Mouse (Mus musculus): ENCODE measurements around the gene Tomm40l. TPM values are rescaled to one million over a fixed set of nuclear protein-coding genes. Genes with fewer than 3 reads are reported as not detected.
"Not testable (repeated sequence)": the region's sequence is repeated elsewhere in the genome, so short reads cannot be mapped to it uniquely, and the experiment has no call there.

Gene Tomm40l
- total RNA-seq, 2 experiments from 2014 or later, result 52.0 to 52.5 TPM

DNA sequence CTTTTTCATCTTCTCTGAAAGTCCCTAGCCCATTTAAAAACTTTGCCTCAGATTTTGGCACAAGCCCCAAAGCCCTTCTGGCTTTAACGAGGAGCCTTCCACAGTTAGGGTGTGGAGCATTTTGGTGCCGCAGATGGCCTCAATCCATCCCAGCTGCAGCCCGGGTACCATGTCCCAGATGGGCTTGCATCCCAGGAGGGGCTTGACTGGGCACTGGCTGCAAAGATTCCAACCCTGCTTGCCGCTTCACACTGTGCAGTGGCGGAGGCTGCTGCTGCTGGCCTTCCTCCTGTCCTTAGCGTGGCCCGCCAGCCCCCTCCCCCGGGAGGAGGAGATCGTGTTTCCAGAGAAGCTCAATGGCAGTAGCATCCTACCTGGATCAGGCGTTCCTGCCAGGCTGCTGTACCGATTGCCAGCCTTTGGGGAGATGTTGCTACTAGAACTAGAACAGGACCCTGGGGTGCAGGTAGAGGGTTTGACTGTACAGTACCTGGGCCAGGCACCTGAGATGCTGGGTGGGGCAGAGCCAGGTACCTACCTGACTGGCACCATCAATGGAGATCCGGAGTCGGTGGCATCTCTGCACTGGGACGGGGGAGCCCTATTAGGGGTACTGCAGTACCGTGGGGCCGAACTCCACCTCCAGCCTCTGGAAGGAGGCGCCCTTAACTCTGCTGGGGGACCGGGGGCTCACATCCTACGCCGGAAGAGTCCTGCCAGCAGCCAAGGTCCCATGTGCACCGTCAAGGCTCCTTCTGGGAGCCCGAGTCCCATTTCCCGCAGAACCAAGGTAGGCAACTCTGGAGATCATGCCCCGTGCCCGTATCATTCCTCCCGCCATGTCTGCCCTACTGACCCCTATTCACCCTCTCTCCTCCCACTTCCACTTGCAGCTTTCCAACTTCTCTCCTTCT is 28.6 kb upstream of the Tomm40l start, which contains the start of gene Ndufs2:
Ndufs2 (minus strand) TSS at position 709 of the 914 bp plus-strand sequence.
- DNase-seq, result peak; percentile 46

GRCm38 (mm10) chr1:171249913-171250600 is 27.7 kb upstream of the Tomm40l start, which contains the start of gene Adamts4:
TSS of gene Adamts4 (plus strand) at chr1:171250421.
- DNase-seq, result peak; percentile 45

DNA sequence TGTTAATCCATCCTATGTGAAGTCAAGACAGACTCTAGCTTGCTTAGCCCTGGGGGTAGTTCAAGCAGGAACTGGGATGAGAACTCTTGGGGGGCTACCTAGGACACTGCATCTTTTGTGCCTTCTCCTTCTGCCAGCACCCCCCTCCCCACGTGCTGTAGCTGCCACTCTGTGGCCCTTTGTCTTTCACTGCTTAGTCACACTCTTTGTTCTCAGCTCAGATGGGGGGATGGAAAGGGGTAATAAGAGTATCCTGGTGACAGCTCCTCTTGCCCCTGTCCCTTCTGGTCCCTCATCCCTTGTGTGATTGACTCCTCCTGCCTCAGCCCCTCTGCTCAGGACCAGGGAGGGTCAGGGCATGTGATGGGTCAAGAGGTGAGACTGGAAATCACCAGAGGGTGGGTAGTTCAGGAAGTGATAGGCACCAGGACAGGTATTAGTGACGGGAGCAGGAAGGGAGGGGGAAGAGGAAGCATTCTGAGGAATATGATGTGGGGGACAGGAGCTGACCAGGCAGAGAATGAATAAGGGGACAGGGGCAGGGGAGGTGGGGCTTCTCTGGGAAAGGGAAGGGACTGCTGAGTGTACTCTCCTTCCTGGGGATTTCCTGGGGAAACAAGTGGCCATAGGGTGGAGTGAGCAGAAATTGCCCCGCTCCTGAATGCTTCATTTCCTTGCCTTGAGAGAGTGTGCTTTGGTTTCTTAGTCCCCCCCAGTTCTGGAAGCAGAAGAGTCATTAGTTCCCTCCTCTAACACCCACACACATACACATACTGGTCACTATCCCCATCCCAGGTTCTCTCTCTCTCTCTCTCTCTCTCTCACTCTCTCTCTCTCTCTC is 26.3 kb upstream of the Tomm40l start:
- DNase-seq, result no peak

- DNase-seq, result no peak
Observed at GRCm38 (mm10) chr1:171247916-171248315, 25.6 kb upstream of the Tomm40l start.

GRCm38 (mm10) chr1:171247453-171247841 is 25.1 kb upstream of the Tomm40l start:
- no peak for DNase-seq

DNA sequence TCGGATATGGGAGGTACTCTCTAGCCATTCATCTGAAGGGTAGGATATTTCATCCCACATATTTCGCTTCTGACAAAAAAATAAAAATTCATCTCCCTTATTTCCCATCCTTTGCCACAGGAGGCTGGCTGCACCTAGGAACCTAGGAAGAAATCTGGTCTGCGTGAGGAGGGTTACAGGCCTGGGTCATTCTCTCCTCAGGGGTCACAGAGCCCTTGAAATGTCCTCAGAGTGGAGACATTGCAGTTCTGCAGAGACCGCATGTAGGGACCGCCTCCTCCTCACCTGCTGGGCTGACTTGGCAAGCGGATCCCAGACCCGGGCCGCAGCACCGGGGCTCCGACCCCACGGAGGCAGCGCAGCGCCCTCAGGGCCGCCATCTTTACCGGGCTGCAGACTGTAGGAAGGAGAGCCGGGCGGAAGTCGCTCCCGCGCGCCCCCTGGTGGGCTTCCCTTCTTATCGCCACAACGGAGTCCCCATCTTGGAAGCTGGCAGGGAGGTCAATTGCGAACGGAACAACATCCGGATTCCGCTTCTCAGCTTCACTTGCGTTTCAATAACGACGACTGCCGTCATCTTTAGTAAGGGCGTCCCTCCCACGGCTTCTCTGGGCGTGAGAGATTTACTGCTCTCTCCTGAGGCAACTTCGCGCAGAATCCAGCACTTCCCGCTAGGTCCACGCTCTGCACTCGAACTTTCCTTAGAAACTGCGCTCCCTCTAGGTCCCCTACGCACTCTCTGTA is 24.6 kb upstream of the Tomm40l start:
- peak; percentile 97 for DNase-seq

- DNase-seq, result no peak
Observed at GRCm38 (mm10) chr1:171245353-171245752, 23.0 kb upstream of the Tomm40l start.

DNA sequence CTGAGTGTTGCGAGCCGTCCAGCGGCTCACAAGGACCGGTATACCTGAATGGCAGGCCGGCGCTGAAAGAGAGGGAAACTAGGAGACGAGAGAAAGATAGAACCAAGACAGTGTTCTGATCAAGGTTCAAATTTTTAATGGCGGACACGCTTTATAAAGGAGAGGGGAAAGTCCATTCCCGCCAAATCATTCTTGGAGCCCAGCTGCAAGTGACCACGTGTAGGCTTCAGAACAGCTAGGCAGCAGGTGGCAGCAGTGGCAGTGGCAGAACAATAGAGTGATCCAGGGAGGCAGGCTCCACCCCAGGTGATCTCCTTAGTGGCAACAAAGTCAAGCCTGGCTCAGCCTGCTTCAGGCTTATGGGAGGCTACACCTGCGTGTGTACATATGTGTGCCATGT is 19.6 kb upstream of the Tomm40l start:
- DNase-seq, result not testable (repeated sequence)

- no peak for DNase-seq
Observed at GRCm38 (mm10) chr1:171240911-171241310, 18.6 kb upstream of the Tomm40l start.

DNA sequence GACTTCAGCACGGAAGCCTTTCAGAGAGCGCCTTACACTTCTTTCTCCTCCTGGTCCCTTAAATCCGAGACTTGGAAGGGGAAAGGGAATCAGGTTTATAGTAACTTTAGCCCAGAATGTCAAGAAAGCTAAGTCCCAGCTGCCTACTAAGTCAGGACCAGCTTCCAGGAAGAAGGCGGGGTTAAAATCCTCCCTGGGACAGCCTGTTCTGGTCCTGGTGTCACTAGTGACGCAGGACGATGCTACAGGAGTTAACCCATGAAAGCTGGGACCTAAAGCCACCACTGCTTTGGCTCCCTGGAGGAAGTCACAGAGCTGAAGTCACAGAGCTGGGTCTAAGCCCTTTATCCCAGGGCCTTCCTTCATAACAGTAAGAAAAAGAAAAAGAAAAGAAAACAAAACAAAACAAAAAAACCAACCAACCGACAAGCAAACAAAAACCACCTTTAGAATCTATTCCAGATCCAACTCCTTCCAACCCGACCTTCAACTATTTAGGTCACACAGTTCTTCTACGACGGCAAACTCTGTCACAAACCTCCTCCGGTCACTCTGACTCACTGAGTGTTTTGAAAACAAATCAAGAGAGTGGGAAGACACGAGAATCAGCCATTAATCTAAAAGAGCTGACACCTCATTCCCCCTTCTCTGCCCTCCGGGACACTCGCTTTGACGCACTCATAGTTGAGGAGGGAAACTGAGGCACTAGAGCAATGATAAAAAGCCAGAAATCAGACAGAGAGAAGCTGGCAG is 17.9 kb upstream of the Tomm40l start:
- peak; percentile 75 for DNase-seq

- peak; percentile 41 for DNase-seq
Observed at GRCm38 (mm10) chr1:171238463-171238862, 16.1 kb upstream of the Tomm40l start.

GRCm38 (mm10) chr1:171237438-171237837 is 15.1 kb upstream of the Tomm40l start:
- DNase-seq, result no peak

DNA sequence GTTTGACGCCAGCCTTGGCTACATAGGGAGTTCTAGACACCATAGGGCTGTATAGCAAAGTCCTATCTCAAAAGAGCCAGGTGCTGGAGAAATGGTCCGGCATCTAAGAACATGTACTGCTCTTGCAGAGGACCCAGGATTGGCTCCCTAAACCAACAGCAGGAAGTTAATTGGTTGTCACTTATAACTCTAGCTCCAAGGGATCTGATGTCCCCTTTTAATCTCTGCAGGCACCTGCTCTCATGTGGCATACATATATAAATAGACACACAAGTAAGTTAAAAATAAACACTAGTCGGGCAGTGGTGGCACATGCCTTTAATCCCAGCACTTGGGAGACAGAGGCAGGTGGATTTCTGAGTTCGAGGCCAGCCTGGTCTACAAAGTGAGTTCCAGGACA is 13.5 kb upstream of the Tomm40l start:
- DNase-seq, result no peak

GRCm38 (mm10) chr1:171234538-171234937 is 12.2 kb upstream of the Tomm40l start:
- no peak for DNase-seq

DNA sequence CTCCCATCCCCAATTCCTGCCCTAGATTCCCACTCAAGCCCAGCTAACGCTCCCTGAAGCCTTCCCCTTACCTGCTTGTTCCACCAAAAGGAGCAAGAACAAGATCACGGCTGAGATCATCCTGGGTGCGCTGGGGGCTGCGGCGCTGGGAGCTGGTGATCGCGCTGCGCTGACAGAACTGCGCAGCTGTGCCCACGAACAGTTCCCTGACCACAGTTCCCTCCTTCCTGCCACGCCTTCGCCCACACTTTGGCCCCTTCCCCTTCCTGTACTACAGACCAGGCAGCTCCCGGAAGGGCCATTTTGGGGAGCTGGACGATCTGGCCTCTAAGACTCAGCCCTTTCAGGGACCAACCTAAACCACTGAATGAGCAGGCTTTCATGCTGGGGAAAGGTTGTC is 11.8 kb upstream of the Tomm40l start, which contains the start of gene Fcer1g:
Fcer1g (minus strand) TSS at position 240 of the 400 bp plus-strand sequence.
- DNase-seq, result peak; percentile 37

DNA sequence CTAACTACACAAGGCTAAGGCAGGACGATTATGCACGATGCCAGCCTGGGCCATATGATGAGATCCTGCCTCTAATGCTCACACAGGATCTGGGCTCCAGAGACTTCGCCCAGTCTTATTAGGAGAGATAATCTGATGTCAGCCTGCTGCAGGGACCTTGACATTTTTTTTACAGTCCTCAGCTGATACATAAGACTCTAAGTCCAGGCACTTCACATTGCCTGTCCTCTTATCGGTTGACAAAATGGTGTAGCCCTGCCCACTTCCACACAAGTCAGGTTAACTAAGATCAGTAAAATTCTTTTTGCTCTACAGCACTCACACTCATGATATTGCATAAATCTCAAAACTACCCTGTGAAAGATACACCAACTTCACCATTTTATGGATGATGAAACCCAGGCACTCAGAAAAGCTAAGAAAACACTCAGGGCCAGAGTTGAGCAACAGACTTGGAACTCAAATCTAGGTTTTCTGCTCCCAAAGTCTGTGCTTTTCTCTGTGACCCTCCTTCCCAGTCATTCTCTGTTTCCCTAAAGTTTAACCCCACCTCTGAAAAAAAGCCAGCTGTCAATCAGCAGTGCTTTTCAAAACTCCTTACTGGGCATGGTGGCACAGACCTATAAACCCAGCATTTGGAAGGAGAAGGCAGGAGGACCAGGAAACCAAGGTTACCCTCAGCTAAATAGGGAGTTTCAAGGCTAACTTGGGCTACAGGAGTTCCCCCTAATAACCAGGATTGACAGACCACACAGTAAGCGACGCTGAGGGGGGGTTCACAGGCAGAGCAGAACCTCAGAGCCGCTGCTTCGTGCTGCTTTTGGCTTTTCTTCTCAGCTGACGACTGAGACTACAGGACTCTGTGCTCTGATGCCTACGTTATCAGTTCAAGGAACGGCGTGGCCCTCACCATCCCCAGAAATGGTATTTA is 10.8 kb upstream of the Tomm40l start:
- no peak for DNase-seq

GRCm38 (mm10) chr1:171232348-171232747 is 10.0 kb upstream of the Tomm40l start:
- no peak for DNase-seq

- no peak for DNase-seq
Observed at GRCm38 (mm10) chr1:171231844-171232243, 9.5 kb upstream of the Tomm40l start.

GRCm38 (mm10) chr1:171230215-171230614 is 7.9 kb upstream of the Tomm40l start:
- DNase-seq, result no peak
